Mouse (Mus musculus): ENCODE results near the gene Prkrip1.
"Not testable (repeated sequence)": the region's sequence is repeated elsewhere in the genome, so short reads cannot be mapped to it uniquely, and the experiment has no call there.

Gene Prkrip1

DNA sequence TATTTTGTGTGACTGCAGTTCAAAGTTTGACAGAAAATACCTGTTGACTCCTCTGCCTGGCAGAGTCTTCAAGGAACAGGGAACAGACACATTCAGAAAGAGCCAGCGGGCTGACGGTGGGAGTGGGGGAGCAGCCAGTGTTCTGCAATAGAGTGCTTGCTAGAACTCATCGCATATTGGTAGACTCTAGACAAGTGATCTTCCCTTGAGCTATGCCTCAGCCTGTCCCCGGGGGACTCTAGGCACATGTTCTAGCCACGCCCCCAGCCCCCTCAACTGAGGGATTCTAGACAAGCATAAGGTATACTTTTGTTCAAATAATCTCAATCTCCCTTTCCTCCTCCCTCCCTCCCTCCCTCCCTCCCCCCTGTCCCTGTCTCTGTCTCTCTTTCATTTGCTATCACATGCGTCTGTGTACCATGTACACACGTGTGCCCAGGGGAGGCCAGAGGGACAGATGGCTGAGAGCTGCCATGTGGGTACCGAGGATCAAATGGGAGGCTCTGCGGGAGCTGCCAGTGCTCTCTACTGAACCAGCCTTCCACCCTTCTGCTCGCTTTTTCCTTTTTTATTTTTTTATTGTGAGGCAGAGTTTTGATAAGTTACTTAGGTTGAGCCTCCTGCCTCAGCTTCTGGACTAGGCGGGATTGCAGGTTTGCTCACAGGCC is 34.8 kb downstream of the Prkrip1 start:
- DNase-seq (ENCODE audit: low spot score in 2 of 2): no peak

DNA sequence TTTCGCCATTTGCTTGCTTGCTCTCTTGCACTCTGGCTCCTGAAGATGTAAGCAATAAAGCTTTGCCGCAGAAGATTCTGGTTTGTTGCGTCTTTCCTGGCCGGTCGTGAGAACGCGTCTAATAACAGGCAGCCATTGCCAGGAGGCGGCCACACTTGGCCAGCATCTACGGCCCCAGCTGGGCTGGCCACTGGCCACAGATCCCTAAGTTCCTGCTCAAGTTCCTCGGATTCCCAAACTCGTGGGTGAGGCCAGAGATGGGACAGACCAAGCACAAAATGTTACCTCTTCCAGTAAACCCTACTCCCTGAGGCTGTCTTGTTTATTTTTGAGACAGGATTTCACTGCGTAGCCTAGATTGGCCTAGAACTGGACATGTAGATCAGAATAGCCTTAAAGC is 38.7 kb downstream of the Prkrip1 start:
- not testable (repeated sequence) for DNase-seq (ENCODE audit: low spot score in 2 of 2)

DNA sequence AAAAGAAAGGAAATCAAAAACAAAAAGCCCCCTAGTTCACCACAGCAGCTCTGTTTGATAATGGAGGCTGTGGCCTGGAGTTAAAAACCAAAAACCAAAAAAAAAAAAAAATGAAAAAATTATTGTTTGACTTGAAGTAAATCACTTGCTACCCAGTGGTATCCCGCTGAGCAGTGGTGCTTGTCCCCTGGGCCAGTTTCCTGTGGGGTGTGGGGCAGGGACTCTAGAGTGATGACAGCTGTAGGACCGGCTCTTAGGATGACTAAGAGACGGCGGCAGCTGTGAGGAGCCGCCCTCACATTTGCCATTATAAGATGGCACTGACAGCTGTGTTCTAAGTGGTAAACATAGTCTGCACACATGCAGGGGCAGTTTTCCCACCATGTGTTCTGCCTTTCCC is 43.4 kb downstream of the Prkrip1 start:
- DNase-seq (ENCODE audit: low spot score in 2 of 2): no peak

DNA sequence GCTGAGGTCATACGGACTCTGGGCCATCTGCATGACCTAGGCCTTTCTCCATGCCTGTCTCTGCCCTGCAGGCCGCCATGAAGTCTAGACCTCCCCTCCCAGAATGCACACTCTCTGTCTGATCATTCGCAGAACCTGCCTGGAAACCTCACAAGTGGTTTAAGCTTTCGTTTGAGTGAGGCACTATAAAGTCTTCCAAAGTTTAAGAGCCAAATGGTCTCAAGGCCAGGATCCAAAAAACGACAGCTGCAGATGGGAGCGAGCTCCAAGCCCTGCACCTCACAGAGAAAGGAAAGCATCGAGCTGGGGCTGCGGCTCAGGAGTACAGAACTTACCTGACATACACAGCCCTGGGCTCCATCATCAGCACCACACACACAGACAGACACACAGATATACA is 46.4 kb downstream of the Prkrip1 start:
- no peak for DNase-seq (ENCODE audit: low spot score in 2 of 2)

DNA sequence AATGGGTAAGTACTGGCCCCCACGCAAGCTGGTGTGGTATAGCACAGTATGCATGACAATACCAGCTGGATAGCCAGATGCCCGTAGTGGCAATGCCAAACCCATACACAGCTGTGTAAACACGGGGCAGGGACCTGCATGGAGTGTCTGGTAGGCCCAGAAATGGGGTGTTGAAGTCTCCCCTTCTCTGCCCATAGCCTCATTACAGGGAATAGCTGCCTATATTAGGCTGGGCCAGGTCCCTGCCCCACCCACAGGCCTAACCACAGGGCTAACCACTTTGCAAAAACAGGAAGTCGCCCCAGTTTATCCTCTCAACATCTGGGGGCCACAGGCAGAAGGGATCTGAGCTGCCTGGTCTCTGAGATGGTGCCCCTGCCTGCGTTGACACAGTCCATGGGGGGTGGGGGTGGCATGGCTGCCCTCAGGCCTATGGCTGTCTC is 49.6 kb downstream of the Prkrip1 start:
- not testable (repeated sequence) for DNase-seq (ENCODE audit: low spot score in 2 of 2)

DNA sequence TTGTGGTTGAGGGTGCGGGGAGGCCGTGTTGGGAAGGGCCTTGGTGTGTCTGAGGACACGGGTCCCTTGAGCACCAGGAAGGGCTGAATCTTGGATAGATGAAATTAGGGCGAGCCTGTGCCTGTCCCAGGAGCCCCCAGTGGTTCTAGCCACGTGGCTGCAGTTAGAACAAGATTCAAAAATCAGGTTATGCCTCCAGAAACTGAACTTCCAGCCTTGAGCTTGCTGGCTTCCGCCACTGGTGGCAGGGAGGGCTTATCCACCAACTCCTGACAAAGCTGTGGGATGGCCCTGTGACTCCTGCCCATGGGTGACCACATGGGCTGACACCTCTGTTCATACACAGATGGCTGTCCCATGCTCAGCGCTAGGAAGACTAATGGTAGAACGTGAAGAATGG is 51.1 kb downstream of the Prkrip1 start:
- no peak for DNase-seq (ENCODE audit: low spot score in 2 of 2)

DNA sequence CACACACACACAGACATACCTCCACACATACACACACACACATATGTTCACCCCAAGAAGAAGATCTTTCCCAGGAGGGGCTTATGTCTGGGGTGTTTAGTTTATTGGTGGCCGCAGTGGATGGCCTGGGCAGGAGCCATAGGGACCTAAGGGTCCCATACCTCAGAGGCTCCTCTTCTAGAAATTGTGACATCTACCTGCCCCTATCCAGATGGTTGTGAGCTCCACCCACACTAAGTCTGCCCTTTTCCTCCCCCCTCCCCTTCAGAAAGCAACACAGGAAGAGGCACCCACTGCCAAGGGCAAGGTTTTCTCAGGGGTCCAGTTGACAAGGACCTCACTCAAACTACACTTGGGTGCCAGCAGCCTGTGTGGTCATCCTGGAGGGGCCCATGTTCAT is 51.8 kb downstream of the Prkrip1 start:
- DNase-seq (ENCODE audit: low spot score in 2 of 2): no peak

DNA sequence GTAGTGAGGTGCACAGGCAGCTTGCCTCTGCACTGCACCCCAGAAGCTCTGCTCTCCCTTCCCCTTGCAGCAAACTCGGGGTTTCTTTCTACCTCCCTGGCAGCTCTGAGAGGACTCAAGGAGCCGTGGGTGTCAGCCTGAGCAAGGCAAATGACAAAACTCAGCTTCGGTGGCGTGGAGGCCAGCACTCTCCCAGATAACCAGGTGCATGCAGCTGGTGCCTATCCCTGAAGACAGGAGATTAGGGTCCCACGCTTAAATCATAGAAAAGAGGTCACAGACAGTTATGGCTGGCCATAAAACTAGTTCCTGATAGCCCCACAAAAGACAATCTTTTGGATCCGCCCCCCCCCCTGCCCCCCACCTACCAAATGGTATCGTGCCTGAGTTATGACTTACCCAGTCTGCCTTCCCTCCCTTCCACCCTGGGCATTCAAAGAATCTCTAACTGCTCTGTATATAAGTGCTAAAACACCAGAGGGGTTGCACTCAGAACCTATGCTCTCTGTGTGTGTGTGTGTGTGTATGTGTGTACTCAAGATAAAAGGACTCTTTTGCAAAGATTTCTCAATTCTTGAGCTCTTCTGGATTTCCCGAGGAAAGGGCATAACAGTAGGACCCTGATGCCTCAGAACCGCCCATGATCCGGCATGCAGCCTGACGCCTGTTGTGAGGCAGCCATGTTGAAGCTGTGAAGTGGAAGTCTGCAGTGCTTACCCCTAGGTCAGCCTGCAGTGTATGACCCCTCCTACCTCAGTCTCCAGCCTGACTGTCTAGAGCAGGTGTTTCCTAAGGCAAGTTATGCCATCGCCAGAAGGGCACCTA is 53.9 kb downstream of the Prkrip1 start:
- no peak for DNase-seq (ENCODE audit: low spot score in 2 of 2)

DNA sequence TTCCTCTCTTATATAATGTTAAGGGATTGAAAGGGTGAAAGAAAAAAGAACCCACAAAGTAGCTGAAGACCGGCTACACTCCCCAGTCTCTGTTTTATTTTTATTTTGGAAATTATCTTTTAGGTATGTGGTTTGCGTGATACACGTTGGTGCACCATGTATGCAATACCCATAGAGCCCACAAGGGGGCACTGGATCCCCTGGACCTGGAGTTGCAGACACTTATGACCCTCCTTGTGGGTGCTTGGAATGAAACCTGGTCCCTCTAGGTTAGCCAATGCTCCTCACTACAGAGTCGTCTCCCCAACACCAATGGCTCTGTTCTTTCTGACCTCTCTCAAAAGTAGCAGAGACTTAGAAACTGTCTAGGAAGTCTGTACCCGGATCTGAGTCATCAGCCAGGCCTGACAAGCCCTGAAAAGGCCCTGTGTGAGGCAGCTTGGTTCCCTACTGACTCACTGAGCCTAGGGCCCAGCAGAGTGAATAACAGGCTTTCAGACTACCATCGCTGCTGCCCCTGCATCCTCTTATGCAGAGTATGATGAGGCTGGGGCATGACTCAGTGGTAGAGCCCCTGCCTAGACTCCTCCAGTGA is 55.5 kb downstream of the Prkrip1 start:
- no peak for DNase-seq (ENCODE audit: low spot score in 2 of 2)

DNA sequence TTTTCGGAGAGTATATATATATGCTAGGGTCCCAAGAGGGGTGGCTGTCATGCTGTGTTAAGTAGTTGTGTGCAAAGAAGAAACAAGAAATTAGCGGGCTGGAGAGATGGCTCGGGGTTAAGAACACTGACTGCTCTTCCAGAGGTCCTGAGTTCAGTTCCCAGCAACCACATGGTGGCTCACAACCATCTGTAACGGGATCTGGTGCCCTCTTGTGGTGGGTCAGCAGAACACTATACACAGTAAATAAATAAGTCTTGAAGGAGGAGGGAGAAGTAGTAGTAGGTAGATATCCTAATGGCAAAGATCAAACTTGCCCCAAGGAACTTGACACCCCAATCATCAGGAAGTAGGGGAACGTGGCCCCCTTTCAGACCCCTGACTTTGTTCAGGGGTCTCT is 56.0 kb downstream of the Prkrip1 start:
- DNase-seq (ENCODE audit: low spot score in 2 of 2): no peak

DNA sequence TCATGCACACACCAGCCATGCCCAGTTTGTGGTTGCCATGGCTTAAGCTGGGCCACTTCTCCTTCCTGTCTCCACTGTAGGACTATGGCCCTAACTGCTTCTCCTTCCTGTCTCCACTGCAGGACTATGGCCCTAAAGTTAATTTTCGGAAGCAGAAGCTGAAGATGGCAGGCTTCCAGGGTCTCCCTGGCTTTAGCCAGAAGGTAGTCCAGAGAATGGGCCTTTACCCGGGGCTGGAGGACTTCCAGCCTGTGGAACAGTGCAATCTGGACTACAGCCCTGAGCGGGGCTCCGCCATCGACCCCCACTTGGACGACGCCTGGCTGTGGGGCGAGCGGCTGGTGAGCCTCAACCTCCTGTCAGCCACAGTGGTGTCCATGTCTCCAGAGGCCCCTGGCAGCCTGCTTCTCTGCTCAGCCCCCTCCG is 58.7 kb downstream of the Prkrip1 start:
- peak; percentile 74 to 75 for DNase-seq (ENCODE audit: low spot score in 2 of 2)

DNA sequence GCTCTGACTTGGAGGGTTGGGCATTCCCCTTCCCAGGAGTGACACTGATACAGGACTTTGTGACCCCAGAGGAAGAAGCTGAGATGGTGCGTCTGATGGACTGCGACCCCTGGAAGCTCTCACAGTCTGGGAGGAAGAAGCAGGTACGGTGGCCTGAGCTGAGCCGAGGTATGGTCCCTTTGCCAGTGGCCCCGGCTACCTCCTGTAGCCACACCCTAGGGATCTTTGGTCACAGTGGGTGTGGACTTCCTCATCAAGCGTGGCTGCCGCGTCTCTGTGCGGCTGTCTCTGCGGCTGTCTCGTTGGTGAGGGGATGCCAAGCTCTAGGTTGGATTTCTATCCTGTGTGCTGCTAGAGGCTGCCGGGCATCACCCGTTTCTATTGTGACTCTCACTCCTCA is 59.4 kb downstream of the Prkrip1 start:
- DNase-seq (ENCODE audit: low spot score in 2 of 2): no peak

DNA sequence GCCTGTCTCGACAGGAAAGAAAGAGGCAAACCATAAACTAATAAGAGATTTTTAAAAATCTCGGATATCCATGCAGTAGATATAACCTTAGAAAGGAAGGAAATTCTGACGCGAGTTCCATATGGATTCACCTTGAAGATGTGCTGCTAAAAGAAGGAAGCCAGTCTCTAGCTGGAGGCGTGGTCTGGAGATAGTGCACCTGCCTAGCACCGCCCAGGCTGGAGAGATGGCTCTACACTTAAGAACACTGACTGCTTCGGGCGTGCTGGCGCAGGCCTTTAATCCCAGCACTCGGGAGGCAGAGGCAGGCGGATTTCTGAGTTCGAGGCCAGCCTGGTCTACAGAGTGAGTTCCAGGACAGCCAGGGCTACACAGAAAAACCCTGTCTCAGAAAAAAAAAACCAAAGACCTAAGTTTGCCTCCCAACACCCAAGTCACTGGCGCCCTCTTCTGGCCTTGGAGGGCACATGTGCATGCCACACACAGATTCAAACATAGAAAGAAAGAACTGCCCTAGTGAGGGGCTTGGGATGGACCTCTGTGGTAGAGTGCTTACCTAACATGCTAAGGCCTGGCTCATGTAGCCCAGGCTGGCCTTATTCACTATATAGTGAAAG is 61.0 kb downstream of the Prkrip1 start:
- no peak for DNase-seq (ENCODE audit: low spot score in 2 of 2)

DNA sequence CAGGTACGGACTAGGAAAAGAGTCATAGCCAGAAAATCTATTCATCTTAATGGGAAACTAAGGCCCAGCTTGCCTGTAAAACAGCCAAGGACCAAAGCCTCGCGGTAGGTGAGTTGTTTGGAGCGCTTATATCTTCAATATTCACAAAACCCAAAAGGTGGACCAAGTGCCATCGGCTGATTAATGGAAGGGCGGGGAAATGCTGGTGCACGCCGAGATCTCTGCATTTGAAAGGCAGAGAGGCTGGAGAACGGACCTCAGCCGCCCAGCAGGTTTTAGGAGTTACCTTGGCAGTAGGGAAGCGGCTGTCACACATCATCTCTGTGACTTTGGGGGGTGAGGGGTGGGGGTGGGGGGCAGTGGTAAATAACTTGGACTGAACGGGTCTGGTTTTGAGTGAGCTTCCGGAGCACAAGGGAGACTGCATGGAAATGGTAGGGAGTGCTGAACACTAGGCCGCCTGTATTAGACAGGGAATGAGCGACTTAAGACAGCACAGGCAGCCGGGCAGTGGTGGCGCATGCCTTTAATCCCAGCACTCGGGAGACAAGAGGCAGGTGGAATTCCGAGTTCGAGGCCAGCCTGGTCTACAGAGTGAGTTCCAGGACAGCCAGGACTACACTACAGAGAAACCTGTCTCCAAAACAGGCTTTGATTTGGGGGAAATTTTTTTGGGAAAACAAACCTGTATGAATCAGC is 62.3 kb downstream of the Prkrip1 start:
- DNase-seq (ENCODE audit: low spot score in 2 of 2): no peak

DNA sequence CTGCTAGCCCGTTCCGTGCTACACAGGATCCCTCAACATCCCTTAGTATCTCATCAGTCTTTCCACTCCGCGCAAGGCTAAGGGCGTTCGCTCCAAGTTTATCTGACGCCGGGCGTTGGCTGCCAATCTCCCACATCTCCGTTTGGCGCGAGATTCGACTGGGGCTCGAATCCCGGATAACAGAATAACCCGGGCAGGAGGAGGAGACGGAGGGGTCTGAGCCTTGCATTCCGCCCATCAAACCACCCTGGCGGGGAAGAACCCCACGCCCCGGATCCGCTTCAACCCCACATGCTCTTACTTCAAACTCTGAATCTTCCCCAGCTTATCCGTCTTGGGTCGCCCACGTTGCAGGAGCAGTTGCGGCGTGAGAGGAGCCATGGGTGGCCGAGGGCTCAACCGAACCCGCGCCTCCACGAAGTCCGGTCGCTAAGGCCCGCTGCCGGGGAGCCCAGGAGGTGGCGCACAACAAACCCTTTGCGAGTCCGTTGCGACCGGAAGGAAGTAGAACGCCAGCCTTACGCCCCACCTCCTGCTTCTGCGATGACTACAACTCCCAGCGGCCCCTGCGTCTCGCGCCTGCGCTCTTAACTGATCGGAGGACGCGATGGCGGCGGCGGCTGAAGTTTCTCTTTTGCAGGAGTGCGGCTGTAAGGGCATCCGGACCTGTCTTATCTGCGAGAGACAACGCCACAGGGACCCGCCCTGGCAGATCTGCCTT is 63.0 kb downstream of the Prkrip1 start, which contains the start of the genes Lrwd1 and Alkbh4:
Gene Lrwd1 (minus strand): TSS at position 504 of the 721 bp plus-strand sequence.
Gene Alkbh4 (plus strand): TSS at position 576 of the 721 bp plus-strand sequence.
- DNase-seq (ENCODE audit: low spot score in 2 of 2): peak; percentile 98
